Mouse (Mus musculus) A20 (cell line): ENCODE measurements at regions not wholly inside any gene's neighbourhood (a gene's known extent, or its start where the extent isn't known, plus 50 kb on each side); places are given as distances from the start of the nearest gene placed in this dataset.

Source experiments
- DNase-seq: peaks from one replicate; pipeline ENCODE4 v3.0.0-alpha.2; 2011; ENCODE audit warnings: low read depth, low spot score

GRCm38 (mm10) chr3:101162536-101163159, 52.6 kb upstream of the Ptgfrn start:
- DNase-seq: no peak

GRCm38 (mm10) chr3:101161941-101162531, 52.0 kb upstream of the Ptgfrn start:
- no peak for DNase-seq

GRCm38 (mm10) chr3:101161421-101161940, 51.4 kb upstream of the Ptgfrn start:
- DNase-seq: no peak
